Mouse (Mus musculus) ES-E14 (cell line): ENCODE measurements around the gene Trappc6a. TPM values are rescaled to one million over a fixed set of nuclear protein-coding genes. Genes with fewer than 3 reads are reported as not detected.

Source experiments
- DNase-seq: peaks from one replicate; pipeline ENCODE4 v3.0.0-alpha.2; 2013; ENCODE audit warnings: low read depth, low spot score
- H3K27ac ChIP-seq: 2 replicates; pipeline ENCODE4 v1.5.1; 2012; ENCODE audit warnings: low read depth, mild to moderate bottlenecking, low read length, moderate library complexity, mixed read lengths; ENCODE audit not compliant: poor library complexity, insufficient read depth, severe bottlenecking
- H3K36me3 ChIP-seq: 2 replicates; pipeline ENCODE4 v1.6.1; 2012; ENCODE audit warnings: mild to moderate bottlenecking, low read length, moderate library complexity, mixed read lengths; ENCODE audit not compliant: control insufficient read depth, poor library complexity, insufficient read depth, severe bottlenecking
- H3K4me1 ChIP-seq, 2 experiments: fragments of 150-350 bp in 1 of 2; sonication (generic) in 1 of 2; 2 replicates each; pipeline ENCODE4 v1.6.1; 2012; ENCODE audit warnings: low read length in 2 of 2, mild to moderate bottlenecking in 1 of 2, mixed read lengths in 1 of 2; ENCODE audit not compliant: control insufficient read depth in 2 of 2, insufficient read depth in 2 of 2, poor library complexity in 1 of 2
- H3K4me3 ChIP-seq, 2 experiments: fragments of 150-350 bp in 1 of 2; sonication (generic) in 1 of 2; 2 replicates each; pipeline ENCODE4 v1.5.1; 2012; ENCODE audit warnings: low read length in 2 of 2, low read depth in 1 of 2, mild to moderate bottlenecking in 1 of 2, mixed read lengths in 1 of 2; ENCODE audit not compliant: insufficient read depth in 1 of 2, poor library complexity in 1 of 2, severe bottlenecking in 1 of 2
- H3K9ac ChIP-seq: 2 replicates; pipeline ENCODE4 v1.6.1; 2012; ENCODE audit warnings: low read depth, mild to moderate bottlenecking, low read length, mixed read lengths; ENCODE audit not compliant: poor library complexity, insufficient read depth, severe bottlenecking
- H3K9me3 ChIP-seq: fragments of 150-350 bp; sonication (generic); 2 replicates; pipeline ENCODE4 v1.6.1; 2012; ENCODE audit warnings: low read depth, mild to moderate bottlenecking, low read length; ENCODE audit not compliant: control insufficient read depth, insufficient read depth
- CHD2 ChIP-seq: IDR thresholded peaks from 2 replicates; pipeline ENCODE4 v1.6.1; 2014; ENCODE audit warnings: mild to moderate bottlenecking, low read depth, low read length, inconsistent platforms
- HCFC1 ChIP-seq: IDR thresholded peaks from 2 replicates; pipeline ENCODE4 v1.6.1; 2012; ENCODE audit warnings: low read length, inconsistent platforms, borderline replicate concordance; ENCODE audit not compliant: insufficient read depth
- MAFK ChIP-seq: IDR thresholded peaks from 2 replicates; pipeline ENCODE4 v1.6.1; 2014; ENCODE audit warnings: mild to moderate bottlenecking, low read depth, low read length, inconsistent platforms; ENCODE audit not compliant: insufficient read depth
- ZC3H11A ChIP-seq: IDR thresholded peaks from 2 replicates; pipeline ENCODE4 v1.6.1; 2012; ENCODE audit warnings: low read depth, mild to moderate bottlenecking, inconsistent platforms, low read length, borderline replicate concordance
- ZNF384 ChIP-seq: IDR thresholded peaks from 2 replicates; pipeline ENCODE4 v1.6.1; 2012; ENCODE audit warnings: low read depth, low read length, inconsistent platforms
- in situ Hi-C, 2 experiments: fragments of 600-800 bp; cut with MboI; formaldehyde crosslinking; loops; one replicate each; pipeline ENCODE4 v1.15.1; 2025; ENCODE audit warnings: low sequenced_read_pairs in 2 of 2, inconsistent platforms in 1 of 2; ENCODE audit not compliant: unreplicated experiment in 2 of 2
- total RNA-seq: library from RNA; depleted of rRNA; stranded (reverse); fragments of 300-350 nt; gene quantifications from 2 replicates; pipeline ENCODE4 v1.2.3, GENCODE M21; 2012

The Trappc6a gene
- total RNA-seq, 1 experiment, result 33.2 TPM

- in situ Hi-C loops, result no loop called here
- Histone ChIP-seq H3K27ac (no peak overlapping the region), H3K9me3 (no peaks in the 10 kb centered on the region), H3K4me1 (0 out of 4 replicates have a peak, but pooled peaks cover 0 to 5% of the 10 kb centered on the region in 2 experiments), H3K36me3 (no peaks in the 10 kb centered on the region), H3K4me3 (no peak overlapping the region), H3K9ac (no peak overlapping the region)
- TF ChIP-seq CHD2, result no peak
- no peak for TF ChIP-seq ZNF384
- TF ChIP-seq HCFC1, result no peak
- TF ChIP-seq ZC3H11A, result no peak
- no peak for TF ChIP-seq MAFK
- no peak for DNase-seq
Observed at GRCm38 (mm10) chr7:19483281-19483680, 24.9 kb upstream of the Trappc6a start.

DNA sequence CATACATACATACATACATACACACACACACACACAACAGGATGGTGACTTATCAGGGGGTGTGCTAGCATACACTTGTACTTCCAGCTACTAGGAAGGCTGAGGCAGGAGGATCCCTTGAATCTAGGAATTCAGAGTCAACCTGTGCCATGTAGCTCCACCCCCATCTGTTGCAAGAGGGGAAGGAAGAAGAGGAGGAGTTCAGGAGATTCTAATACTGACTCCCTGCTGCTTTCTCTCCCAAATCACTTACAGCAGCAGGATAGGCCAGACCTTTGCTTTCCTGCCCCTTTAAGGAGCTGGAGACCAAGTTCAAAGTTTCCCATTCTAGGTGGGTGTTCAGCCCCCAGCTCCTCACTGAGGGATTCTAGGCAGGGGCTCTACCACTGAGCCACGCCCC lies 22.7 kb upstream of the Trappc6a start:
- no peak overlapping the region for H3K4me3 ChIP-seq
- in situ Hi-C loops, result no loop called here
- no peaks in the 10 kb centered on the region for H3K36me3 ChIP-seq
- 0 out of 4 replicates have a peak, but pooled peaks cover 0 to 5% of the 10 kb centered on the region in 2 experiments for H3K4me1 ChIP-seq
- DNase-seq, result no peak
- TF ChIP-seq HCFC1 (no peak), ZNF384 (no peak), MAFK (no peak), CHD2 (no peak), ZC3H11A (no peak)
- no peak overlapping the region for H3K27ac ChIP-seq
- no peak overlapping the region for H3K9ac ChIP-seq
- no peaks in the 10 kb centered on the region for H3K9me3 ChIP-seq

GRCm38 (mm10) chr7:19486549-19486948 lies 21.6 kb upstream of the Trappc6a start:
- no peak overlapping the region for H3K4me3 ChIP-seq
- H3K9me3 ChIP-seq, result no peaks in the 10 kb centered on the region
- in situ Hi-C loops, result no loop called here
- H3K9ac ChIP-seq, result no peak overlapping the region
- 0 out of 4 replicates have a peak, but pooled peaks cover 0 to 5% of the 10 kb centered on the region in 2 experiments for H3K4me1 ChIP-seq
- DNase-seq, result no peak
- TF ChIP-seq ZC3H11A, result no peak
- no peak for TF ChIP-seq HCFC1
- TF ChIP-seq ZNF384, result no peak
- TF ChIP-seq CHD2, result no peak
- TF ChIP-seq MAFK, result no peak
- H3K27ac ChIP-seq, result no peak overlapping the region
- no peaks in the 10 kb centered on the region for H3K36me3 ChIP-seq

DNA sequence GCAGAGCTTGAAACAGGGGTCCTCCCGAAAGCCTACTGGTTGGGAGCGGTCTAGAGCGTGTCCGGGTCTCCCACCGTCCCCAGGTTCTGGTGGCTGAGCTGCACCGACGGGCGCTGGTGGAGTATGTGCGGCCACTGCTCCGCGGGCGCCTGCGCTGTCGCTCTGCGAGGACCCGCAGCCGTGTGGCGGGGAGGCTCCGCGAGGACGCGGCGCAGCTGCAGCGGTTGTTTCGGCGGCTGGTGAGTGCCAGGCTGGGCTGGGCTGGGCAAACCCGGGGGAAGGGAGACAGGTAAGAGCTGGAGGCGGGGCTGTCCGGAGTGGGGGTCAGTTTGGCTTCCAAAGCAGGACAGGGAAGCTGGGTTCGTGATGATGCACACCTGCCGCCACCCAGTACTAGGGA lies 18.7 kb upstream of the Trappc6a start:
- DNase-seq, result no peak
- Histone ChIP-seq H3K27ac (no peak overlapping the region), H3K36me3 (no peaks in the 10 kb centered on the region), H3K4me1 (peaks cover 0 to 2% of the 10 kb centered on the region in 2 experiments; a peak in 1 of 4 replicates), H3K9ac (peak overlapping the region; percentile 24), H3K9me3 (no peaks in the 10 kb centered on the region), H3K4me3 (peak overlapping the region; percentile 61 to 65)
- TF ChIP-seq HCFC1 (no peak), MAFK (no peak), ZNF384 (no peak), ZC3H11A (no peak), CHD2 (no peak)
- in situ Hi-C loops, result no loop called here

GRCm38 (mm10) chr7:19491731-19492130 lies 16.5 kb upstream of the Trappc6a start:
- H3K9ac ChIP-seq, result peak overlapping the region; percentile 20; the same call in 1 of the 2 replicates
- peaks cover 0 to 10% of the 10 kb centered on the region in 2 experiments; a peak in 3 of 4 replicates for H3K4me1 ChIP-seq
- in situ Hi-C loops, result no loop called here
- H3K4me3 ChIP-seq, result peak overlapping the region; percentile 50 to 58
- no peaks in the 10 kb centered on the region for H3K36me3 ChIP-seq
- H3K9me3 ChIP-seq, result no peaks in the 10 kb centered on the region
- TF ChIP-seq ZC3H11A (no peak), MAFK (no peak), ZNF384 (no peak), HCFC1 (no peak), CHD2 (no peak)
- no peak for DNase-seq
- no peak overlapping the region for H3K27ac ChIP-seq
